Mouse (Mus musculus) cerebellum, postnatal 14 days (tissue): Measurements from ENCODE around the gene Fmr1.
"Not testable (repeated sequence)": the region's sequence is repeated elsewhere in the genome, so short reads cannot be mapped to it uniquely, and the experiment has no call there.

Experiments
- DNase-seq, 2 experiments: peaks; one replicate each; pipeline ENCODE4 v3.0.0; 2021; ENCODE audit warnings: mixed read lengths in 2 of 2

Fmr1 gene

DNA sequence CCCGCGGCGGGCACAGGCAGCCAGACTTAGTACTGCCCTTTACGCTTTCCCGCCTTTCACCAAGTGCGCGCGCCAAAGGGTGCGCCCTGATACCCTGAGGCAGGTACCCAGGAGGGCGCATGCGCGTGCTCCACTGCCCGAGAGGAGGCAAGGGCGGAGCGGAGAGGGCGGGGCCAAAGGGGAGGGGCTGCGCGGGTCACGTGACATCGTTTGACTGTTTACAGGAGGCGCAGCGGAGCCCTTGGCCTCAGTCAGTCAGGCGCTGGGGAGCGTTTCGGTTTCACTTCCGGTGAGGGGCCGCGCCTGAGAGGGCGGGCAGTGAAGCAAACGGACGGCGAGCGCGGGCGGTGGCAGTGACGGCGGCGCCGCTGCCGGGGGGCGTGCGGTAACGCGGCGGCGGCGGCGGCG, at the start of gene Fmr1:
TSS of gene Fmr1 (plus strand) at position 209 of the 408 bp plus-strand sequence.
- DNase-seq = peak; percentile 97 to 99

DNA sequence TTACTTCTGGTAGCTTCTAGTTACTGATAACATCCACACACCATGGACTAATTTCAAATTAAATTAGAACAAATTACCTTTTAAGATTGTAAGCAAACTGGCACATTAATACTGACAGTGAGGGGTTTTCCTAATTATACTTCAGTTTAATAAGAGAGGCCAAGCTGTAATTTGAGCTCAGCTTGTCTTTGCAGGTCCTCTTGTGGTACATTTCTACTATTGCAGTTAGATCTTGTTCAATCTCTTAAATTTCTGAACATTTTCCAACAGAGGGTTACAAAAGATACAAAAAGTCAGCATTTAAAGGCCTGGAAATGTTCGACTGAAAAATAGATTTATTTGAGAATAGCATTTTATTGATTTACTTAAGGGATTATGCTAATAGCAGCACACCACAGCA, 36.7 kb upstream of the Fmr1 start:
- no peak for DNase-seq

DNA sequence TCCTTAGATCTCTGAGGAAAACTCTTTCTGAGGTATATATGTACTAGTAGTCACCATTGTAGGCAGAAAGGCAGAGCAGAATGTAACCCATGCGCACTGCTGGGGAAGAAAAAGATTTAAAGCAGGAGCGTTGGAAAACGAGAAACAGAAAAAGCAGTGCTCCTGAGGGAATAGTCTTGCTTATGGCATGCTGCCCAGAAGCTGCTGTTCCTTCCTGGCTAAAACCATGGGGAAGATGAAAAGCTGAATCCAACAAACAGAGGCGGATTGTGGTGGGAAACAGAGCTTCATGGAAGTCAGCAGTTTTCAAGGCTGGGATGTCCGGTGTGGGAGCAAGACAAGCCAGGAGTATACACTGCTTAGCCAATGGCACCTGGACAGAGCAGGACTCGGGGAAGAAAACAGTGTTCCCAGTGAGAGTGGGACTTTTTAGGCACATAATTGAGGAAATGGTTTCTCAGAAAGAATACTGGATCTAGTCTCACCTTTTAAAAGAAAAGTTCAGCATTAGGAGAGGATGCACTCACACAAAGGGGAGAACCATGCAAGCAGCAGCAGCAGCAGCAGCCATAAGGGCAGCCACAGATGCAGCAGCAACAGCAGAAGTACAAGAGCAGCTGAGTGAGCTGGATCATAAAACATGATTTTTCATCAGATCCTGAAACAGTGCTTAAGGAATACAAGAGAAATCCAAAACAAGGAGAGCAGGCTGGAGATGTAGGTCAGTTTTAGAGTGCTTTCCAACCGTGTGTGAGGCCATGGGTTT, 33.0 kb upstream of the Fmr1 start:
- DNase-seq = peak; percentile 13 to 17

DNA sequence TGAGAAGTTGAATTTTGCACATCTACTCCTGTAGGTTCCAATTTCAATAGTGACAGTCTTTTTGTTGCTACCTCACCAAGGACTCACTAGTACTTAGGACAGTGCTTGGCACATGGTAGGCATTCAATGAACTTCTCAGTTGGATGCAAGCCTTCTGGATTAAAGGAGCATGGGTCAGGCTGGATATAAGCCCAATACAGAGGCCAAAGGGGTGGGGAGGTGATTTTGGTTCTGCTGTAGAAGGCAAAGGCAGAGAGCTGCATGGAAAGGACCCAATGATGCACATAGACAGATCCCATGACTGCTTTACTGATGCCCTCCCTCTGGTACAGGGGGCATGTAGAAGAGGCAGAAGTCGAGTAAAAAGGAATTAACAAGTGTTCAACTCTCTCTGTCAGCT, 833 bp upstream of the Fmr1 start:
- DNase-seq = no peak

DNA sequence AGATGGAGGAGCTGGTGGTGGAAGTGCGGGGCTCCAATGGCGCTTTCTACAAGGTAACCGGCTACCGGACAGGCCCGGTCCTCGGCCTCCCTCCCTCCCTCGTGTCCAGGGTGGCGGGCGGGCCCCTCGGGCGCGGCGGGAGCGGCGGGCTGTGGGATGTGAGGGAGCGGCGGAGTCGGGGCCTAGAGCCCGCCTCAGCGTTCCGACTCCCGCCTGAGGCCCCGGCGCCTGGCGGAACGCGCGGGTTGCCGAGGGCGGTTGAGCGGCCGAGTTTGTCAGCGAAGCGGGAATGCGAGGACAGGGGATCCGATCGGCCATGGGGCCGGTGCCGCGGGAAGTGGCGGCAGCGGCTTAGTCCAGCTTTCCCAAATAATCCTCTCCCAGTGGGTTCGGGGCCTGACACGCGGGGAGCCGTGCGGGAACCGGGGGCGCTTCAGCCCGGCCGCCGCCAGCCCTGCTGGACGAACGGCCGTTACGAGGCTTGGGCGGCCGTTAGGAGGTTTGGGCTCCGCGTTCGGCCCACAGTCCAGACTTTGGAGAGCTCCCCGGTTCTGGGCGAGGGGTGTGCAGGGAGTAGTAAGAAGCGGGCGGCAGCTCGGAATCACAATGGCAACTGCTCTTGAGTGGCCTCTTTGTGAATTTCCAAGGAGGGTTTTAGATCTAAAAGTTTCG, 610 bp downstream of the Fmr1 start:
- no peak for DNase-seq

DNA sequence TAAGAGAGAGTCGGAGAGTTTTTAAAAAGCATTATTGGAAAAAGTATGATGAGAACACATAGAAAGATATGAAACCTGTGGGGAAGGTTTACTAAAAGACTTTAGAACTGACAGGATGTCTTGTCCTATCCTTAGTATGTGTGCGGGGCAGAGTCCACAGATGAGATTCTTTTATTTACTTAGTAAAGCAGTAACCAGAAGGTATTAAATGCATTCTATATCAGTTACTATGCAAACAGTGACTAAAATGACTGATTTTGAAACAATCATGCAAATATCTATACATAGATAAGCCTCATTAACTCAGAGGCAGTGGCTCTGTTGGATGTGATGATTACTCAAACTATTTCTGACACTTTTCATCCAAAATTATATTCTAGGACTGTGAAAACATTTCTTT, 6.4 kb downstream of the Fmr1 start:
- no peak for DNase-seq

DNA sequence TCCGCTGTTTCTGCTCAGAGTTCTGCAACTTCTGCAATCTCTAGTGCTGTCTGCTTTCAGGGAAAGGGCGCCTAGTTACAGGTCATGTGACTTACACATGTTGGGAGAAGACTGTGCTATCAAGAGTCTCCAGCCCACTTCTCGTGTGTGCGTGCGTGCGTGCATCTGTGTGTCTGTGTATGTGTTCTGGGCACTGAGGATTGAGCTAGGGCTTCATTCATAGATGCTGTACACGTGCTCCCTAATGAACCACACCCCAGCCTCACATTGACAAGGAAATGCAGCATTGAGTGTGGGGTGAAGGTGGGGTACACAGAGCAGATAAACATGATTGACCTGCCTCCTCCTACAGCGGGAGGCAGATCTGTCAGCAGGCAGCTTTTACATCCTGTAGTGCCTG, 13.6 kb downstream of the Fmr1 start:
- not testable (repeated sequence) for DNase-seq

DNA sequence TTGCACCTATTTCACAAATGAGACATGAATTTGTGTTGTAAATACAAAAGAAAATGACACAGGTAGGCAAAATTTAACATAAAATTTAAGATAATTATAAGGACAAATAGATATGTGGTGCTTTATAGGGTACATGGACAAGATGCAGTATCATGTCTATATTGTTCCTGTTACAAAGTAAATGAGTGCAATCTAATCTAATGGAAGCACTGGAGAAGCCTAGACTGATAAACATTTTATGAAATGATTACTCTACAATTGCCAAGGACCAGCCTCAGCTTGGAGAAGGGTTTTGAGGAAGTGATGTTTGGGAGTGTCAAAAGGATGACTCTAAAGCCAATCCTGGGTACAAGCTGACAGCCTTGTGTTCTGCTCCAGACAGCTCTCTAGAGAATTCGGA, 58.6 kb downstream of the Fmr1 start:
- no peak for DNase-seq

DNA sequence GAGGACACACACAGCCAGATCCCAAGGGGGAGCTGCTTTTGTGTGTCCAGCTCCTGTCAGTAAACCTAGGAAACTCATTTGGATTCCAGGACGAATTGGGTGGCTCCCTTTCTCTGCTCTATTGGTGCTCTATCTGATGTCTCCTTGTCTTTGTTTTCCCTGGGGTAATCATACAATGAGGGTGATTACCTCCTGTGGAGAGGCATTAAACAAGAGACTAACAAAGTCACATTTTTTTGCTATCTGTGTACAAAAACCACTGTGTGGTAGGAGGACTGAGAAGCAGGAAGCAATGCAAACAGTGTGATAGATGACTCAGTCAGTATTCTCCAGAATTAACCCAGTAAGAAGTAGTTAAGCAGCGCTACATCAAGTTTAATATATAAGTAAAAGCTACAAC, 61.7 kb downstream of the Fmr1 start:
- DNase-seq = no peak

DNA sequence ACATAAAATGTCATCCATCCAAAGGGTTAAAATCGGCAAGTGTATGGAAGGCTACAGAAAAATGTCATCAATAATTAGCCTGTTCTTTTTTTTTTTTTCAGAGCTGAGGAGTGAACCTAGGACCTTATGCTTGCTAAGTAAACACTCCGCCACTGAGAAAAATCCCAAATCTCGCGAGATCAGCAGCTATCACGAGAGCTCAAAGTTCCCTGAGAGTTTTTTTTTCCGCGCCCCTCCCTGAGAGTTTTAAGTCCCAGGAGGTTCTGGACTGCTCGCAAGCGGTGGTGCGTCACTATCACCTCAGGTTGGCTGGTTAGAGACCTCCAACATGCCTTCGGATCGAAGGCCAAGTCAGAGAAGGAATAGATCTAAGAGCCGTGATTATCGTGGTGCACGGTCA, 83.3 kb downstream of the Fmr1 start, which contains the start of gene Fmr1nb:
TSS of gene Fmr1nb (plus strand) at position 234 of the 400 bp plus-strand sequence.
- no peak for DNase-seq
